Mouse (Mus musculus): ENCODE results near the gene Ano6.

Ano6 gene

GRCm38 (mm10) chr15:95989496-95990124, 199.0 kb downstream of the Ano6 start:
- in situ Hi-C loops (cut with MboI; ENCODE audit: unreplicated experiment in 2 of 2), result no loop called here

- in situ Hi-C loops (cut with MboI; ENCODE audit: unreplicated experiment in 2 of 2), result no loop called here
Measured at GRCm38 (mm10) chr15:96002958-96003601, 212.4 kb downstream of the Ano6 start.

GRCm38 (mm10) chr15:96011640-96012390, 221.2 kb downstream of the Ano6 start:
- in situ Hi-C loops (cut with MboI; ENCODE audit: unreplicated experiment in 2 of 2), result no loop called here

GRCm38 (mm10) chr15:96012391-96012775, 221.7 kb downstream of the Ano6 start:
- in situ Hi-C loops (cut with MboI; ENCODE audit: unreplicated experiment in 2 of 2), result no loop called here

GRCm38 (mm10) chr15:96014501-96014900, 223.9 kb downstream of the Ano6 start:
- in situ Hi-C loops (cut with MboI; ENCODE audit: unreplicated experiment in 2 of 2), result no loop called here

GRCm38 (mm10) chr15:96020465-96020864, 229.8 kb downstream of the Ano6 start:
- in situ Hi-C loops (cut with MboI; ENCODE audit: unreplicated experiment in 2 of 2), result no loop called here

GRCm38 (mm10) chr15:96021506-96021905, 230.9 kb downstream of the Ano6 start:
- in situ Hi-C loops (cut with MboI; ENCODE audit: unreplicated experiment in 2 of 2), result no loop called here
